In the genomic region with DNA sequence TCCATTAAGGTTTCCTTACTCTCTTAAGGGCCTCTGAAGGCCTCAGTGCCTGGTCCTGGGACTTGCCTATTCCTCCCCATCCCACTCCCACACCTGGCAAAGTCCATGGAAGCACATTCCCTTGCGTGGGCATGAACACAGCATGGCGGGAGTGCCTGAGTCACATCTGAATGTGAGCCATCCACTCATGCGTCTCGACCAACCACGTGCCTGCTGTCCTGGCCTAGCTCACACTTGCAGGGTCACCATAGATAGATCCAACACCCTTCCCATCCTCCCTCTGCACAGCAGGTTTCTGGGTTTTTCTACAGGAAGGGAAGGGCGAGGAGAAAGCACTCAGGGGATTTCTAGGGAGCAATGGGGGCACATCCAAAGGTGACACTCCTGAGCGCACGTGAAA, we compare ENCODE assay signal across 21 mouse cellular contexts.
"Had no signal": no experiment of that assay in that cellular context is flagged by ENCODE, and none has a peak within 500 bp of the region (broad histone marks: within the 10 kb centered on the region; RNA-seq: fewer than 3 reads in every experiment).

No protein-coding gene starts in this region.

- H3K27me3 ChIP-seq: intestine, embryonic 15.5 days; limb, embryonic 15.5 days; lung, embryonic 15.5 days had no signal

- H3K4me2 ChIP-seq: intestine, embryonic 15.5 days; limb, embryonic 12.5 days; limb, embryonic 15.5 days; liver, embryonic 11.5 days; liver, embryonic 15.5 days; lung, embryonic 15.5 days; midbrain, embryonic 13.5 days; neural tube, embryonic 13.5 days had no signal

- H3K9me3 ChIP-seq: intestine, embryonic 15.5 days; limb, embryonic 12.5 days; limb, embryonic 15.5 days; liver, embryonic 15.5 days; lung, embryonic 15.5 days; megakaryocyte, embryonic 14.5 days; midbrain, embryonic 10.5 days; midbrain, embryonic 13.5 days; neural tube, embryonic 13.5 days had no signal

- H3K4me1 ChIP-seq: midbrain, embryonic 13.5 days; neural tube, embryonic 13.5 days had no signal

- DNase-seq: kidney, adult 18-20 months; layer of hippocampus, adult 9-11 months; lung, adult 18-20 months; lung, postnatal 10 days; lung, postnatal 36 days; retina, postnatal 1 day; right cerebral cortex, postnatal 25 days had no signal

- H3K9ac ChIP-seq: intestine, embryonic 15.5 days; limb, embryonic 12.5 days; limb, embryonic 15.5 days; liver, embryonic 15.5 days; lung, embryonic 15.5 days; midbrain, embryonic 13.5 days; neural tube, embryonic 13.5 days had no signal

- H3K4me3 ChIP-seq: intestine, embryonic 15.5 days; layer of hippocampus, adult 2 months; limb, embryonic 12.5 days; limb, embryonic 15.5 days; liver, embryonic 15.5 days; lung, embryonic 15.5 days; megakaryocyte, embryonic 14.5 days; midbrain, embryonic 10.5 days; midbrain, embryonic 13.5 days; myocyte; neural tube, embryonic 13.5 days had no signal

- H3K27ac ChIP-seq: intestine, embryonic 15.5 days; layer of hippocampus, adult 2 months; limb, embryonic 12.5 days; limb, embryonic 15.5 days; liver, embryonic 15.5 days; lung, embryonic 15.5 days; midbrain, embryonic 10.5 days; midbrain, embryonic 13.5 days; neural tube, embryonic 13.5 days; stomach, postnatal 0 days had no signal

- ATAC-seq: intestine, embryonic 15.5 days; midbrain, embryonic 13.5 days; midbrain, embryonic 16.5 days had no signal

- H3K36me3 ChIP-seq: intestine, embryonic 15.5 days; limb, embryonic 12.5 days; limb, embryonic 15.5 days; liver, embryonic 15.5 days; lung, embryonic 15.5 days; midbrain, embryonic 10.5 days; midbrain, embryonic 13.5 days; neural tube, embryonic 13.5 days had no signal
